Mouse (Mus musculus): ENCODE results near the gene Ralgds.

The Ralgds gene

DNA sequence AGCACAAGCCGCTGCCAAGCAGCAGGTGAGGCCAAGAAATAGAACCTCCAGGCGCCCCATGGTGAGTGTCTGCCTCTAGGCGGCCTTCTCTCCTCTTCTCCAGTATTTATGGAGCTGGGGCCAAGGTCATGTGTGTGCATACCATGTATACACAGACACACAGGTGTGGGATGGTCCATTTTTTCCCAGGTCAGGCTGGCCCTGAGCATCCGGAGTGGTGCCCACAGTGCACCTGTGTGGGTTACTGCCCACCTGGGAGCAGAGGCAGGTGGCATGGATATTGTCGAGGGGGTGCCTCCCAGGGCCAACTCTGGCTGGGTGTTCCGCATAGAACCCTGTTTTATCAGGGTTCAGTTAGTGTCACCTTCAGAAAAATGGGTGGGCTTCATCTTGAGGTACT is 50.4 kb downstream of the Ralgds start, which contains the start of gene Cel:
Gene Cel (minus strand): TSS at position 101 of the 400 bp plus-strand sequence.
- DNase-seq (ENCODE audit: low read depth, low spot score), result no peak

- DNase-seq (ENCODE audit: low read depth, low spot score), result no peak
Observed at GRCm38 (mm10) chr2:28563830-28564229, 50.9 kb downstream of the Ralgds start.

DNA sequence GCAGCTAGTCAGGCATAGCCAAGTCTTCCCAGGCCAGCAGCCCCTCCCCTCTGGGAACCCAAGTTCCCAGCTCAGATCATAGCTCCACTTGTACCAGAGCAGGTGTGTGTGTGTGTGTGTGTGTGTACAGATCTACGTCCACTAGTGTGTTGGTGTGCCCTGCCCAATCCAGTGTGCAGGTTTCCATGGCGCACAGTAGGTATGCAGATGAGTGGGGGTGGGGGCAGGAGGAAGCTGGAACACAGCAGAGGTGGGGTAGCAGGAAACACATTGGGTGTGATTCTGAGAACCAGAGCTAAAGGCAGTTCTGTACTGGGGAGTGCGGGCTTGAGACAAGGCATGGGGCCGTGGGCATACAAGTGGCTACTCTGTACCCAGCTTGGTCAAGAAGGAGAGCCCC is 51.5 kb downstream of the Ralgds start:
- DNase-seq (ENCODE audit: low read depth, low spot score), result no peak

DNA sequence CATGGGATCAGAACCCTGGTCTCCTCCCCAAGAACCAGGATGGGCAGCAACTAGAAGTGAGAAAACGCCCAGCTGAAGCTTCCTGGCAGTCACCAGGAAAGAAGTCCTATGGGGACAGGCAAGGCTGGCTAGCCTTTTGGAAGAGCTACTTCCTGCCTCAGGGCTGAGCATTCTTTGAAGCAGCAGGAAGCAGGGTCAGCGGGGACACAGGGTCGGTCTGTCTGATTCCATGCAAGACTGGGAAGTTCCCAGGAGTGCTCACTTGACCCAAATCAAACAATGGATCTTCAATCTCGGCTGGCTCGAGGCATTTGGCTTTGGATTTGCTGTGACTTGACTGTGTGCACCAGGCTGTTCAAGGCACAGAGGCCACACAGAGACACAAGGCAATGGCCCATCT is 53.6 kb downstream of the Ralgds start:
- no peak for DNase-seq (ENCODE audit: low read depth, low spot score)

DNA sequence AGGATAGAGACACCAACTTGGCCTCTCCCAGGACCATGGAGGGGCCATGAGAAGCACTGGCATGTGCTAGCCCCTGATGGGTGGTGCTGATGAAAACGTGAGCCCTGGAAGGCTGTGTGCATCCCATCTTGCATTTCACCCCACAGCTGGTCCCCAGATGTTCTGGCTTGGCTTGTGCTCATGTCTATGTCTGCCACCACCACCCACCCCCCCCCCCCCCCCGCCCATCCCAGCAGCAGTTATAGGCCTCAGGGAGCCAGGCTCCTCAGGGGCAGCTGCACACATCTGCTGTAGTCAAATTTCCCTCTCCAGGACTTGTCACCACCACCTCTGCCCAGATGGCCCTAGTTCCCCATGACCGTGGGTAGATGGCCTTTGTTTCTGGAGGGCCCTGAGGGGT is 57.0 kb downstream of the Ralgds start:
- peak; percentile 53 for DNase-seq (ENCODE audit: low read depth, low spot score)

DNA sequence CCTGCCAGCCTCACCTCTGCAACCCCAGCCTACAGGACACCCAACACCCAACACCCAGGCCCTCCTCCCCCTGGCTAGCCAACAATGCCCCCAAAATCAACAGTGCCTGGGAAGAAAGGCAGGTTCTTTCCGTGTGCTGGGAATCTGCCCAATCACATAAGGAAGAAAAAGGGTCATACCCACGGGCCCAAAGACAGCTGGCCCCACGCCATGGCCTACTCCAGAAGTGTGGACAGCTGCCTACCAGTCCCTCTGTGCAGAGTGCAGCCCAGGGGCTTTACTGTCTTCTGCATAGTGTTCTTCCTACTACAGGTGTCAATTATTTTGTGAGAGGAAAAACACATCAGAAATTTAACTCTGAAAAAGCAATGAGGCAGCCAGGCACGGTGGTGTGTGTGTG is 62.4 kb downstream of the Ralgds start:
- no peak for DNase-seq (ENCODE audit: low read depth, low spot score)

GRCm38 (mm10) chr2:28576815-28577214 is 63.9 kb downstream of the Ralgds start:
- no peak for DNase-seq (ENCODE audit: low read depth, low spot score)

DNA sequence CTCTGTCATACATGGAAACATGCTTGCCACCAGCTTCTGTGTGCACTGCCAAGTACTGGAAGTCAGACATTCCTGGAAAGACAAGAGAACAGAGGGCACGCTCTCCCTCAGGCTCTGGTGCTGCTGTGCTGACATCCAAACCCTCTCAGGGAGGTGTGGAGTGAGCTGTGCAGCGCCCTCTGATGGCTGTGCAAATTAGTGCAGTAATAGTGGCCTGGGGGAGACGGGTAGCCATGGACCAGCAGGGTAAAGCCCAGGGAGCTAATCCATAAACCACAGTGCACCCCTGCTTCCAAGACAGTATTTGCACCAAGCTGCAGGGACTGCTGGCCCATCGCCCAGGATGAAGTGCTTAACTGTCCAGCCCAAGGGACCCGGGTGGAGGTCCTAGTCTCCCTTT is 65.1 kb downstream of the Ralgds start:
- DNase-seq (ENCODE audit: low read depth, low spot score), result peak; percentile 24

DNA sequence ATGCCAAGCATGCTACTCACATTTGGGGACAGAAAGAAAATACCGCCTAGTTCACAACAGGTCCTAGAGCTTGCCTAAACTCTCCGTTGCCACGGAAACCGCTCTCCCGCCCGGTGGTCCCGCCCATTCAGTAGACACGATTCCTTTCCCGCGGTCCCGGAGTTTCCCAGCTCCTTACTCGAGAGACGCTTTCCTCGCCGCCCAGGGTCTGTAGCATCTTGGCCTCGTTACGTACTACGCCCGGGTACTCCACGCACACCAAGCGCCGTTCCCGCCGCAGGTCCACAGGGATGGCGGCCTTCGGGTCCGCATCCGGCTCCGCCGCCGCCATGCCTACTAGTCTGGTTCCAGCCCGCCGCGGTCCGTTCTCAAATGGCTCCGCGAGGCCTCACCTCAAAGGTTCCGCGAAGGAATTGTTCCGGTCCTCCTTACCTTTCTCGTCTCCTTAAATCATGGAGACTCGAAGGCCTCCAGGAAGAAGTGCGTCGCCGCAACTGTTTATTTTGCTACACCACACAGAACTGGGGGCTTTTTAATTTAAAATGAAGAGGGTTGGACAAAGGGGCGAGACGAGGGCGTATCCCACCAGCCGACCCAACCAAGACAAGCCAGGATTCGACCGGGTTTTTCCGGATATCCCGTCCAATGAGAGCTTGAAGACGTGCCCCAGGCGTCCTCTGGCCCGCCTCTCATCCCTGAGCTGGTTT is 69.9 kb downstream of the Ralgds start:
- peak; percentile 93 for DNase-seq (ENCODE audit: low read depth, low spot score)

- no peak for DNase-seq (ENCODE audit: low read depth, low spot score)
Observed at GRCm38 (mm10) chr2:28583651-28584050, 70.7 kb downstream of the Ralgds start, which contains the start of gene Gtf3c5. TSS of gene Gtf3c5 (minus strand) at chr2:28583751.

- peak; percentile 92 for DNase-seq (ENCODE audit: low read depth, low spot score)
Observed at GRCm38 (mm10) chr2:28585043-28585571, 72.2 kb downstream of the Ralgds start.

- DNase-seq (ENCODE audit: low read depth, low spot score), result no peak
Observed at GRCm38 (mm10) chr2:28585730-28586129, 72.8 kb downstream of the Ralgds start.

GRCm38 (mm10) chr2:28588574-28588973 is 75.6 kb downstream of the Ralgds start:
- DNase-seq (ENCODE audit: low read depth, low spot score), result no peak

DNA sequence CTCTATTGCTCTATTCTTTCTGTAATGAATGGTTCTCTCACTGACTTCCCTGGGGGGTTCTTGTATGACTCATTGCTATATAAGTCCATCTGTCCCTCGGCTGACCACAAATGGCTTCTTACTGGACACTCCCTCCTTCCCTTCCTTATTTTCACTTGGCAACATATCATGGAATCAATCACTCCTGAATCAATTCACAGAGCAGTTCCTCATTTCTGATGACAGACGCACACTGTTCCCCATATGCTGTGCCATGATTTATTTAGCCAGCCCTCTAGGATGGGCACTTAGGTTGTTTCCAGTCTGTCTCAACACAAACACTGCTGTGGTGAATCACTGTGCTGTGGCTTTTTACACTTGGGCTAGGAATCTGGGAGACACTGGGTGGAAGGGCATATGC is 78.6 kb downstream of the Ralgds start:
- DNase-seq (ENCODE audit: low read depth, low spot score), result no peak

DNA sequence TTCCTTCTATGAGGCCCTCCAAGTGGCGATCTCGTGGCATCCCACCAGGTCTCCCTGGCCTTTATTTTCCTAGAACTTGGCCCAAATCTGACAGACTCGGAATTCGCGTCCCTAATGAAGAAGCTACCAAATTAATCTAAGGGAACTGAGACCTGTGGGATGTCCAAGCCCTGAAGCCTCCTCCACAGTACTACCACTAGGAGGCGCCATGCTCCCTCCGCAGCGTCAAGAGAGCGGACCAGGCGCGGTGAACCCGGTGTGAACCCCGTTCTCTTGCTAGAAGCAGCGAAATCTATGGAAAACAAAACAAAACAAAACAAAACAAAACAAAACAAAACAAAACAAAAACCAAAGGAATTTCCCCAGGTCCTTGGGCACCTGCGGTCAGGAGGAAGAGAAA is 79.9 kb downstream of the Ralgds start:
- DNase-seq (ENCODE audit: low read depth, low spot score), result peak; percentile 74

DNA sequence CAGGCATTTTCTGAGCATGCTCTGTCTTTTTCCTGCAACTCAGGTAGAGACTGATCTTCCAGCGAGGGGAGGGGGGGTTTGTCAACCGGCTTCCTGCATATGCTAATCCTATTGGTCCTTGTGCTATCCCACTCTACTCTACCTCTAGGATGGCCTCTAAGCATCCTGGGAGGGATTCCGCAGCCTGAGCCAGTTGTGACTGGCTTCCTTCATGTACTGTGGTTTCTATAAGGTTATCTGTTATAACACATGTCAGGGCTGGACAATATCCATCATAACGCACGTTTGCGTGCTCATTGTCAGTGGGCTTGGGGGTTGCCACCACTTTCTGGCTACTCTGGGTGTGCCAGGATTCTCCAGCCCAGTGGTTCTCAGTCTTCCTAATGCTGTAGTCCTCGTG is 83.1 kb downstream of the Ralgds start:
- DNase-seq (ENCODE audit: low read depth, low spot score), result no peak

GRCm38 (mm10) chr2:28596998-28597397 is 84.1 kb downstream of the Ralgds start:
- no peak for DNase-seq (ENCODE audit: low read depth, low spot score)

- no peak for DNase-seq (ENCODE audit: low read depth, low spot score)
Observed at GRCm38 (mm10) chr2:28597733-28598547, 85.0 kb downstream of the Ralgds start.

DNA sequence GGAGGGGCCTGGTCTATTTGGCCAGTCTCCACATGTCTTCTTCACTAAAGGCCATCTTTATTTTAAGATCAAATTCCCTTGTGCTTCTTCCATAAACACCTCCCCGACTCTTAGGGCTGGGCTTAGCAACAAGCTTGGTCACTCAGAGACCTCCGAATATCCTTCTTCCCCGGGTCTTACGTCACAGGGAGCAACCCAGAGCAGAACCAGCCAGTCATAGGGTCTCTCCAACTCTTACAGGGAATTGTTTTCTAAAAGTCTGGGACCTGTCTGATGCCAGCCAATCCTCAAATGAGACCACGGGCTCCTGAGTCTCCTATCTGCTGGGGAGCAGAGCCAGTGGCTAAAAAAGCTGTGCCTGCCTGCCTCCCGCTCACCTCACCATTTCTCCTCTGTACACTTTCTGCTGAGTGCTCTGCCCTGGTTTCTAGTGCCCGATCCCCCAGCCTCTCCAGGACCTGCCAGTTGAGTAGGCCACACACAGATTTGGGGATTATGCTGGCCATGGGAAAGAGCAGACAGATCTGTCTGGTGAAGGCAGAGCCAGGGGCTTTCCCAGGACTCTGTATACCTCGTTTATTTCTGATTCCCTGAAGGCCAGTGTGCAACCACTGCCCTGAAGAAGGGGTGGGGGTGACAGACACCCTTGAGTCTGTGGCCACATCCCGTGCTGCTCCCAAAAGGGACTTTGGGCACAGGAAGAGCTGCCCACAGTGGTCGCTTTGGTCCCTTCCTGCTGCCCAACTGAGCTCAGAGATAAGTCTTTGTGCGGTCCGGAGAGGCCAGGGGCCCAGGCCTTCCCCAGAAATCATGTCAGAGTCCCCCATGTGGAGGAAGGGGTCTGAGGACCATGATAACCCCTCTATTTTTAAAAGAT is 86.0 kb downstream of the Ralgds start:
- DNase-seq (ENCODE audit: low read depth, low spot score), result no peak

DNA sequence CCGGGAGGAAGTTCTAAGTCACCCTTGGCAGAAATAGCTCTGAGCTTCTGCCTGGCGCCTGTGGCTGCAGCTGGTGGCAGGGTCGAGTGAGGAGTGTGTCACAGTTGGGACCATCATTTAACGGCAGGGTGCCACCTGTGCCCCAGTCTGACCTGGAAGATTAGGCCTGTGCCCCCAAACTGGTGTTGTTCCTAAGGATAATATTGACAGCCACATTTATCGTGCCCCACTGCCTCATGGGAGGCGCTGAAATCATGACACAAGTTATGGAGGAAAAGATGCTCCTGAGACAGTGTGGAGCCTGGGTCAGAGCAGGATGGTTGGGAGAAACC is 86.6 kb downstream of the Ralgds start:
- no peak for DNase-seq (ENCODE audit: low read depth, low spot score)

DNA sequence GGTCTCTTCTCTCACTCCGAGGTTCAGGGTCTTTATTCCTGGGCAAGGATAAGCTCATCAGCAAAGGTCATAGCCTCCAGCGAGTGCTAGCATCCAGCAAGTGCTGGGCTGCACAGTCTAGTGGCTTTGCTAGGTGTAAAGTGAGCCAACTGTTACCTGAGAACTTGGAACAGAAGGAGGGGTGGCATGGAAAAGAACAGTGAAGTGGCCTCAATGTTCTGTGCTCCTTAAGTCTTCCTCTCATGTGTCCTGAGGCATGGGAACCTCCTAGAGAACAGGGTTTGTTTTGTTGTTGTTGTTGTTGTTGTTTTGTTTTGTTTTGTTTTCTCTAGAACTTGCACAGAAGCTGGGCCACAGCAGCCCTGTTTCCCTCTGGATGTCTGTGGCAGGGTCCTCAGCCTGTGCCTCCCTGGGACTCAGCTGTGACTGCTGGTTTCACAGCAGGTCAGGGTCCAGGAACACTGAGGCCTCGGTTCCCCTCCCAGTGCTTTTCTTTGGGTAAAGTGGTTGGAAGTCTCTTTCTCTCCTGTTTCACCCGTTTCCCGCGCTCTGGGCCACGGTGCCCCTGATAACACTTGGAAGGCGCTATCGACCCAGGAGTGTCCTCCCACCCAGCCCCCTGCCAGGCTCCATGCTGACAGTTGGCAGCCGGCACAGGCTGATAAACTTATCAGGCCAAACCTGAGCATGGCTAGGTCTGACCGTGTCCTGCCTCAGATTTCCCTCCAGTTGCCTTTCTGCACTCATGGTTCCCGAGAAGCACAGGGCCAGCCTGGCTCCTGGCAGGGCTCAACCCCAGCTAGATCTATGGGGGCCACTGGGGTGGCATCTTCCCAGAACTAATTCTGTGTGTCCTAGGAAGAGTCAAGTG is 89.0 kb downstream of the Ralgds start:
- no peak for DNase-seq (ENCODE audit: low read depth, low spot score)

Data from mesoderm, embryonic 11.5 days (tissue).